Mouse (Mus musculus): Measurements from ENCODE around the gene Vapb. TPM values are rescaled to one million over a fixed set of nuclear protein-coding genes. Genes with fewer than 3 reads are reported as not detected.

The Vapb gene
- polyA plus RNA-seq, 1 experiment from 2014 or later: 8.8 TPM

DNA sequence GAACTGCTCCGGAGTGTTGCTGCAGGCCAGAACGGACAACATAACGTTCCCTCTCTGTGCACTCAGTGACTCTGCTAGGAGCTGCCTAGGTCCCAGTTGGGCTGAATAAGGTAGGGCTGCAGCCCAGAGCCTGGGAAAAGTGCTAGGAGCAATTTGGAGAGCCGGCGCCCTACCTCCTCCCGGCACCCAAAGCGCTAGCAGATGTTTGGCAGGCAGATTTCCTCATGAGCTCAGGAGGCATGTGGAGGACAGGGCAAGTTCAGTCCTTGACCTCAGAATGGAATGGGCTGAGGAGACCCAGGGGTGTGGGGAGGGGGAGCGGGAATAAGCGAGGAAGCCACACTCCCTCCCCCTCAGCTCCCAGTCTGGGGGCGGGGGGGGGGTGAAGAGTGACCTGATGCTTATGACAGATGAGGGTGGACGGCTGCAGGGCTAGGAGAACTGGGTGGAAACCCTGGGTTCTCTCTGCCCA lies 64.1 kb downstream of the Vapb start:
- H3K9me3 ChIP-seq (ENCODE audit: low read depth, low read length): no peaks in the 10 kb centered on the region
- DNase-seq (peak; percentile 69), ATAC-seq (ENCODE audit: insufficient read depth) (peak; percentile 73)
- no peak overlapping the region; the same call in 1 of the 2 replicates for H3K27ac ChIP-seq (ENCODE audit: low read depth)
- H3K4me1 ChIP-seq (ENCODE audit: insufficient read depth): 0 out of 2 replicates have a peak, but pooled peaks cover 4% of the 10 kb centered on the region
- H3K27me3 ChIP-seq (ENCODE audit: insufficient read depth, low read length): no peaks in the 10 kb centered on the region
- H3K9ac ChIP-seq: no peak overlapping the region
- H3K36me3 ChIP-seq (ENCODE audit: insufficient read depth): no peaks in the 10 kb centered on the region
- H3K4me3 ChIP-seq (ENCODE audit: low read depth, low read length): no peak overlapping the region
- TF ChIP-seq CTCF (IDR thresholded peaks at IDR 0.05; ENCODE audit: low read depth): no peak
- 31% methylated on average over 9 of the region's 11 CpGs for WGBS
- H3K4me2 ChIP-seq: no peak overlapping the region

DNA sequence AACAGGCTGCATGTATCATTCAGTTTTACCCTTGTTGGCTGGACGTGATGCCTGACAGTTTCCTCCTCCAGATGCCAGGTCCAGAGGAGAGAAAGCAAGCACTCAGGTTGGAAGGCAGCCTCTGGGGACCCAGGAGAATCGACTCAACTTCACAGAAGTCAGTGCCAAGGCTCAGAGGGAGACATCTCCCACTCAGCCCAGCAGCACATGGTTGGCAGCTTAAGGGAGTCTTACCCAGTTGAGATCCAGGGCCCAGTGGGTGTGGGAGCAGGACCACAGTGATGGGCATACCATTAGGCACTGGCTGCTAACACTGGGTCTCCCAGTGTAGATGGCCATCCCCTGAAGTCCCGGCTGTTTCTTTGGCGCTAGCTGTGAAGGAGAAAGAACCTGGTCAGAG lies 64.9 kb downstream of the Vapb start:
- no peak for TF ChIP-seq CTCF (IDR thresholded peaks at IDR 0.05; ENCODE audit: low read depth)
- H3K9me3 ChIP-seq (ENCODE audit: low read depth, low read length): no peaks in the 10 kb centered on the region
- no peak overlapping the region for H3K4me2 ChIP-seq
- 76% methylated on average over 4 of the region's 4 CpGs for whole genome bisulfite sequencing
- 0 out of 2 replicates have a peak, but pooled peaks cover 4% of the 10 kb centered on the region for H3K4me1 ChIP-seq (ENCODE audit: insufficient read depth)
- no peak overlapping the region for H3K27ac ChIP-seq (ENCODE audit: low read depth)
- DNase-seq (no peak), ATAC-seq (ENCODE audit: insufficient read depth) (0 out of 2 replicates have a peak, but pooled peaks have one; percentile 26)
- H3K36me3 ChIP-seq (ENCODE audit: insufficient read depth): no peaks in the 10 kb centered on the region
- no peak overlapping the region for H3K9ac ChIP-seq
- no peak overlapping the region for H3K4me3 ChIP-seq (ENCODE audit: low read depth, low read length)
- H3K27me3 ChIP-seq (ENCODE audit: insufficient read depth, low read length): no peaks in the 10 kb centered on the region

DNA sequence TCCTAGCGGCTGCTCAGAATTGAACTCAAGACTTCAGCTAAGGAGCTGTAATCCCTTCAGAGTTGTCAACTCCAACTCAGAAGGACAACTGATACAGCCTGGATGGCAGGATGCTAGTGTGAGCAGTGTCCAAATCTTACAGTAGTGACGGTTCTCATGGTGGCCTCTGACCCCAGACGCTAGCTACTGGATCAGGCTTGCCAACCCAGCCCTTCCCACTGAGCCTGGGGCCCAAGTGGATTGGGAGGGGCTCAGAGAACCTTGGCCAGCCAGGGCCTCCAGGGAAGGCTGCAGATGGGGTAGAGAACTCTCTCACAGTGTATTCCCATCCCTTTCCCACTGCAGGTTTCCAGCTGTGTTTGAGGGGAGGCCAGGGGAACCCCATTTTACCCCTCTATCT lies 65.6 kb downstream of the Vapb start:
- TF ChIP-seq CTCF (IDR thresholded peaks at IDR 0.05; ENCODE audit: low read depth): no peak
- 51% methylated on average over 3 of the region's 3 CpGs for WGBS

DNA sequence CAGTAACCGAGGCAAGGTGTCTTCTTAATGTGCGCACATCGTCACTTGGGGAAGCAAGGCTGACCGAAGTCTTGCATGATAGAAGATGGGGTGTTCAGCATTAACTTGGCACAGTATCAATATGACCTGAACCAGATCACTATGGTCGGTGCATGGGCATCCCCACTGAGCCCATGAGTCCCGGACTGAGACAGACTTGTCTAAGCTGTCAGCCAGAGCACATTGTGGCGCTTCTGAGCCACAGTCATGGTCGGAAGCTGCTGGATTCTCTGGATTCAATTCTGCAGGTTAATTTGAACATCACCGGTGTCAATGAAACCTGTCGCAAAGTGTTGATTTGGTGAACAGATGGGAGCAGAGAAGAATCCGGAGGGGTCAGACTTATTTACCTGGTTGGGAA lies 66.5 kb downstream of the Vapb start:
- H3K9ac ChIP-seq: no peak overlapping the region
- no peaks in the 10 kb centered on the region for H3K9me3 ChIP-seq (ENCODE audit: low read depth, low read length)
- H3K27me3 ChIP-seq (ENCODE audit: insufficient read depth, low read length): no peaks in the 10 kb centered on the region
- H3K4me1 ChIP-seq (ENCODE audit: insufficient read depth): 0 out of 2 replicates have a peak, but pooled peaks cover 4% of the 10 kb centered on the region
- ATAC-seq (ENCODE audit: insufficient read depth) (no peak), DNase-seq (no peak)
- H3K36me3 ChIP-seq (ENCODE audit: insufficient read depth): no peaks in the 10 kb centered on the region
- no peak overlapping the region for H3K4me3 ChIP-seq (ENCODE audit: low read depth, low read length)
- no peak for TF ChIP-seq CTCF (IDR thresholded peaks at IDR 0.05; ENCODE audit: low read depth)
- WGBS: 89% methylated on average over 11 of the region's 11 CpGs
- no peak overlapping the region for H3K4me2 ChIP-seq
- H3K27ac ChIP-seq (ENCODE audit: low read depth): no peak overlapping the region

More for the DNA sequence above, 65.6 kb downstream of the Vapb start:
- Histone ChIP-seq H3K27ac (ENCODE audit: low read depth) (no peak overlapping the region), H3K9me3 (ENCODE audit: low read depth, low read length) (no peaks in the 10 kb centered on the region), H3K4me3 (ENCODE audit: low read depth, low read length) (no peak overlapping the region), H3K9ac (no peak overlapping the region), H3K4me1 (ENCODE audit: insufficient read depth) (0 out of 2 replicates have a peak, but pooled peaks cover 4% of the 10 kb centered on the region), H3K4me2 (no peak overlapping the region), H3K36me3 (ENCODE audit: insufficient read depth) (no peaks in the 10 kb centered on the region), H3K27me3 (ENCODE audit: insufficient read depth, low read length) (no peaks in the 10 kb centered on the region)
- ATAC-seq (ENCODE audit: insufficient read depth): no peak
- DNase-seq: no peak

DNA sequence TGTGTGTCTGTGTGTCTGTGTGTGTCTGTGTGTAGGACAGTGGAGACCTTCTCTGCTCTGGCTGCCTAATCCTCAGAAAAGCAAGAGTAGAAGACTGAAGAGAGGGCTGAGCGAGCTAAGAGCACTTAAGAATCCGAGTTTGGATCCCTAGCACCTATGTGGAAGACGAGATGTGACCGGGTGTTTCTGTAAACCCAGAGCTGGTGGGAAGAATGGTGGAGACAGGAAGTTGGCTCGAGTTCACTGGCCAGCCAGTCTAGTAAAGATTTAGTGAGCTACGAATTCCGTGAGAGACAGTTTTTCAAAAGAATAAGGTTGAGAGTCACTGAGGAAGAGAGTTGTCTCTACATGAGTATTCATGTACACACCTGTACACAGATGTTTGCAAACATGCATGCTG lies 69.3 kb downstream of the Vapb start:
- 30% methylated on average over 7 of the region's 7 CpGs for WGBS
- H3K4me3 ChIP-seq (ENCODE audit: low read depth, low read length): no peak overlapping the region
- no peak overlapping the region for H3K9ac ChIP-seq
- H3K27me3 ChIP-seq (ENCODE audit: insufficient read depth, low read length): no peaks in the 10 kb centered on the region
- H3K9me3 ChIP-seq (ENCODE audit: low read depth, low read length): no peaks in the 10 kb centered on the region
- H3K4me2 ChIP-seq: no peak overlapping the region
- ATAC-seq (ENCODE audit: insufficient read depth) (no peak), DNase-seq (peak; percentile 41)
- TF ChIP-seq CTCF (IDR thresholded peaks at IDR 0.05; ENCODE audit: low read depth): no peak
- no peaks in the 10 kb centered on the region for H3K4me1 ChIP-seq (ENCODE audit: insufficient read depth)
- no peak overlapping the region for H3K27ac ChIP-seq (ENCODE audit: low read depth)
- H3K36me3 ChIP-seq (ENCODE audit: insufficient read depth): no peaks in the 10 kb centered on the region

DNA sequence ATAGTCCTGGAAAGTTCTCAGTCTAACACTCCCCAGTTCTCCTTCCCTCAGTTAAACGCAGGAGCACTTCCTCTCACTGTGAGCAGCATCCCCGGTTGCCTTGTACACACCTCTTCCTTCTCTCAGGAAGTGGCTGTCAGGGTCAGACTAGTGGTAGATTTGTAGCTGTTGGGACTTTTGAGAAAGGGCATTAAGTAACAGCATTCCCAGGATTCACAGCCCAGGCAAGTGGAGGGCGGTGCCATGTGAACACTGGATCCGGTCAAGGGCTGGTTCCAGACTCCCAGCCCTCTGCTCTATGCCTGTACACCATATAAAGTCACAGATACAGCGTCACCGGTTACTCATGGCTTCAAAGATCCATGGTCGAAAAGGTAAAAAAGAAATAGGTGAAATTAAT lies 71.6 kb downstream of the Vapb start:
- no peak for DNase-seq
- no peak for TF ChIP-seq CTCF (IDR thresholded peaks at IDR 0.05; ENCODE audit: low read depth)
- no peak overlapping the region for H3K27ac ChIP-seq (ENCODE audit: low read depth)
- H3K4me2 ChIP-seq: no peak overlapping the region
- no peaks in the 10 kb centered on the region for H3K4me1 ChIP-seq (ENCODE audit: insufficient read depth)
- H3K4me3 ChIP-seq (ENCODE audit: low read depth, low read length): no peak overlapping the region
- no peaks in the 10 kb centered on the region for H3K9me3 ChIP-seq (ENCODE audit: low read depth, low read length)
- no peaks in the 10 kb centered on the region for H3K36me3 ChIP-seq (ENCODE audit: insufficient read depth)
- WGBS: 70% methylated on average over 7 of the region's 7 CpGs
- H3K9ac ChIP-seq: no peak overlapping the region
- no peaks in the 10 kb centered on the region for H3K27me3 ChIP-seq (ENCODE audit: insufficient read depth, low read length)
- ATAC-seq (ENCODE audit: insufficient read depth): no peak

DNA sequence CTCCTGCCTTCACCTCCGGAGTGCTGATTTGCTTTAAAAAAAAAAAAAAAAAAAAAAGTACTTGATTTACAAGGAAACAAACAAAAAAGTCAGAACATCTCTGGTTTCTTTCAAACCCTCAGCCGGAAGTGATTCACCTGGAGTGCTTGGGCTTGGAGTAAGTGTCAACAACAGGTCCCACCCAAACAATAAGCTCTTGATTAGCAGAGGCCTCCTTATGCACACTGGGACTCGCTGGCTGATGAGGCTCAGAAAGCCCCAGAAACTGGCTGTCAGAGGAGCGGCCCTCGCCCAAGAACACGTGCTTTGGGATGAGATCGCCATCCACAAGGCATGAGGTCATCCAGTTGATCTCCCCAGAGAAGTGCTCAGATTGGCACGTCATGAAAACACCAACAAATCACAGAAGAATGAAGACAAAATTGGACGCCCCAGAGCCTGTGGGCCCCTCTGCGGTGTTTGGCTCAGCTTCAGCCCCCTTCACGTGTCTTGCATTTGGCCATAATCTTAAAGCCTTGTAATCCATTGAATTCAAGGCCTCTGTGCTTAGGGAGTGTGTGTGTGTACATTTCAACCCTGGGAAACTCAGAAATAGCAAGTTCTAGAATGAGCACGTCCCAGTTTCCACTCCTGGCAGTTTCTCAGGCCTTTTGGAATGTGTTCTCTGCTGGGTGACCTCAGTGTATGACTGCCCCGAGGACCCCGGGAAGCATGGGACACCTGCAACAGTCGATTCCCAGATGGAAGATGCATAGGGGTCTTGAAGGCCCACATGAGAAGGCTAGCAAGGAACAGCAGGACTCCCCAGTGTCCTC lies 72.9 kb downstream of the Vapb start:
- no peaks in the 10 kb centered on the region for H3K4me1 ChIP-seq (ENCODE audit: insufficient read depth)
- H3K4me2 ChIP-seq: no peak overlapping the region
- WGBS: 72% methylated on average over 15 of the region's 15 CpGs
- no peak for TF ChIP-seq CTCF (IDR thresholded peaks at IDR 0.05; ENCODE audit: low read depth)
- no peak overlapping the region for H3K9ac ChIP-seq
- no peaks in the 10 kb centered on the region for H3K36me3 ChIP-seq (ENCODE audit: insufficient read depth)
- H3K27me3 ChIP-seq (ENCODE audit: insufficient read depth, low read length): no peaks in the 10 kb centered on the region
- H3K27ac ChIP-seq (ENCODE audit: low read depth): no peak overlapping the region
- DNase-seq (no peak), ATAC-seq (ENCODE audit: insufficient read depth) (no peak)
- H3K4me3 ChIP-seq (ENCODE audit: low read depth, low read length): no peak overlapping the region
- no peaks in the 10 kb centered on the region for H3K9me3 ChIP-seq (ENCODE audit: low read depth, low read length)

Measured in lung, embryonic 14.5 days (tissue).